Mouse (Mus musculus): ENCODE measurements around the gene Keap1.
"Not testable (repeated sequence)": the region's sequence is repeated elsewhere in the genome, so short reads cannot be mapped to it uniquely, and the experiment has no call there.

Gene Keap1

DNA sequence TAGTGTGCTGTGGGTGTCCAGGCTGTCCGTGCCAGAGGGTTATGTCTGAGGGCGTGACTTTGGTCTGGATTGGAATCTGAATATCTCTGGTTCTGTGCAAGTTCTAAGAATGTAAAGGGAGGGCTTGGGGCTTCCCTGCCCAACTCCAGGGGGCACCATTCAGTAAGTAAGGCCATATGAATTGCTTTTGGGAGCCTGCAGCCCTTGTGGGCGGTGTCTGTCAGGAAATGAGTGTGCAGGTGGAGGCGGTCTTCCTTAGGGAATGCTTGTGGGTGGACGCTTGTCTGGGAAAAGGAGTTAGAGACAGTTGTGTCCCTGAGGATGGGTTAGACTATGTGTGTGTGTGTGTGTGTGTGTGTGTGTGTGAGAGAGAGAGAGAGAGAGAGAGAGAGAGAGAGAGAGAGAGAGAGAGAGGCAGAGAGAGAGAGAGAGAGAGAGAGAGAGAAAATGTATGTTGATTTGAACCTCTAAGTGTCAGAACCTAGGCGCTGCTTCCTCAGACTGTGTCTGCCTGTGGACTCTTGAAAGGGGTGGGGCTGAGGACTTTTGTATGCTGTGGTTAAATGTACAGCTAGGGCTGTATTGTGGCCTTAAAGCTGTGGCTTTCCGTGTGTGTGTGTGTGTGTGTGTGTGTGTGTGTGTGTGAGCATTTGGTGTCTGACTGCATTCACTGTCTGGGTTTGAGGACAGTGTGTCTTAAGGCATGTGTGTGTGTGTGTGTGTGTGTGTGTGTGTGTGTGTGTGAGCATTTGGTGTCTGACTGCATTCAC, 43.2 kb downstream of the Keap1 start:
- not testable (repeated sequence) for DNase-seq (ENCODE audit: low spot score)

GRCm38 (mm10) chr9:21194787-21195493, 44.2 kb downstream of the Keap1 start:
- DNase-seq (ENCODE audit: low spot score): no peak

- no peak for DNase-seq (ENCODE audit: low spot score)
Measured at GRCm38 (mm10) chr9:21193786-21194185, 45.4 kb downstream of the Keap1 start.

DNA sequence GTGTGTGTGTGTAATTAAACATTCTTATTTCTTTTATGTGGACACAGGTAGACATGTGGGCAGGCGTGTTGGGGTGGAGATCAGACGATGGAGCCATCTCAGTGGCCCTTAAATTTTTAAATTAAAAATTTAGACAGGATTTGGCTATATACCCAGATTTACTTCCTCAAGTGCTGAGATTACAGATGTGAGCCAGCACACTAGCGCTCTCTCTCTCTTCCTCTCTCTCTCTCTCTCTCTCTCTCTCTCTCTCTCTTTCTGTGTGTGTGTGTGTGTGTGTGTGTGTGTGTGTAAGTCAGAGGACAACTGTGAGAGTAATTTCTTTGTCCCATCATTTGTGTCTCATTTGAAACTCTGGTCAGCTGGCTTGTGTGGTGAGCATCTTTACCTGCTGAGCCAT, 48.5 kb downstream of the Keap1 start:
- no peak for DNase-seq (ENCODE audit: low spot score)

DNA sequence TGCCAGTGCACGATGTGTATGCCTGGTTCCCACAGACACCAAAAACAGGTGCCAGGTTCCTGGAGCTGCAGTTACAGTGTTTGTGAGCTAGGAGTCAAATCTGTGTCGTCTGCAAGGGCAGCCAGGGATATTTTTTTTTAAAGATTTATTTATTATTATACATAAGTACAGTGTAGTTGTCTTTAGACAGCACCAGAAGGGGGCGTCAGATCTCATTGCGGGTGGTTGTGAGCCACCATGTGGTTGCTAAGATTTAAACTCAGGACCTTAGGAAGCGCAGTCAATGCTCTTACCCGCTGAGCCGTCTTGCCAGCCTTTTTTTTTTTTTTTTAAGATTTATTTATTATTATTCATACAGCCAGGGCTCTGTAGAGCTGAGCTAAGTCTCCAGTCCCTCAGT, 49.3 kb downstream of the Keap1 start:
- DNase-seq (ENCODE audit: low spot score): no peak

DNA sequence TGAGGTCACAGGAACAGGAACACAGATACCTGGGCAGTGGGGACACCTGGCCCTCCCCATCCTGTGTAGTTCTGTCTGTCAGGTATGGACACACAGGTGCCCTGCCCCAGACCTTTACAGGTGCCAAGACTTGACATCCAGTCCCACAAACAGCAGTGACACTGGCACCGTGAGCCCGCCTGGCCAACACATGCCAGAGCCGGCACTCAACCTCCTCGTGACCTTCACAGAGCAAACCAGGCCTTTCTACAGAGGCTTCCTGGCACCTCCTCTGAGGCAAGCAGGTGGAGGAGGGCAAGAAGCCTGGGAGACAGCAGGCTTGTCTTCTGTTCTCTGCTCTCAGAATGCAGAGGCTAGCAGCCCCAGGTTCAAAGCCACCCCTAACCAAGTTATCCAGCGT, 53.7 kb downstream of the Keap1 start:
- DNase-seq (ENCODE audit: low spot score): no peak

DNA sequence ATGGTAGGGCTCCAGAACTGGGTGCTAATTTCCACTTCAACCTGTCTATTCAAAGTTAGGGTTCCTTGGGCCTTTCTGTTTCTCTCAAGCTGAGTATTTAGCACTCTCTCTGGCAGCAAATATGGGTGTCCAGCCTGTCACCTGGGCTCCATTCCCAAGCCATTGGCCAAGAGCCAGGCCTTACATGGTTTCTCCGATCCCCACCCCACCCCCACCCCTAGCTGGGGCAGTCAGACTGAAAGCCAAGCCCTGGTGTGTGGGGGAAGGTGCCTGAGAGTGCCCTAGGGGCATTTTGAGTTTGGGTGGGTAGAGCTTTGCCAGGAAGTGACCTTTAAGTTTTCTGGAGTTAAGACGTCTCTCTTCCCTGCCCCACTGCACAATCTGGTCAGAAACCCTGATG, 54.4 kb downstream of the Keap1 start:
- no peak for DNase-seq (ENCODE audit: low spot score)

GRCm38 (mm10) chr9:21183905-21184413, 55.2 kb downstream of the Keap1 start:
- no peak for DNase-seq (ENCODE audit: low spot score)

DNA sequence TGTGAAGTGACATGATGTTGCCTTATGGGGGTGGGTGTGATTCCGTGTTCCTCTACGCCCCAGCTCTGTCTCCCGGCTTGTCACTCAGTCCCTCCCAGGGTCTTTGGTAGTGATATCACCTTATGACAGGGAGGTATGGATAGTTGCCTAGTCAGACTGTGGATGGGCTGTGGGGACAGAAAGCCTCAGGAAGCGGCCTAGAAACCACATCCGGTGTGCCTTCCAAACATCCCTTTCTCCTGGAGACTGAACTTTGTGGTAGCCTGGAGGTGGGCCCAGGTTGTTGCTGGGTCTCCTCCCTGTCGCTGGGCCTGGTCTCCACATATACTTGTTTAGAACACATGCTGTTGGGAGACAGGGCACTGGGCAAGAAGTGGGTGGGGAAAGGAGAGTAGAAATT, 55.7 kb downstream of the Keap1 start:
- DNase-seq (ENCODE audit: low spot score): no peak

DNA sequence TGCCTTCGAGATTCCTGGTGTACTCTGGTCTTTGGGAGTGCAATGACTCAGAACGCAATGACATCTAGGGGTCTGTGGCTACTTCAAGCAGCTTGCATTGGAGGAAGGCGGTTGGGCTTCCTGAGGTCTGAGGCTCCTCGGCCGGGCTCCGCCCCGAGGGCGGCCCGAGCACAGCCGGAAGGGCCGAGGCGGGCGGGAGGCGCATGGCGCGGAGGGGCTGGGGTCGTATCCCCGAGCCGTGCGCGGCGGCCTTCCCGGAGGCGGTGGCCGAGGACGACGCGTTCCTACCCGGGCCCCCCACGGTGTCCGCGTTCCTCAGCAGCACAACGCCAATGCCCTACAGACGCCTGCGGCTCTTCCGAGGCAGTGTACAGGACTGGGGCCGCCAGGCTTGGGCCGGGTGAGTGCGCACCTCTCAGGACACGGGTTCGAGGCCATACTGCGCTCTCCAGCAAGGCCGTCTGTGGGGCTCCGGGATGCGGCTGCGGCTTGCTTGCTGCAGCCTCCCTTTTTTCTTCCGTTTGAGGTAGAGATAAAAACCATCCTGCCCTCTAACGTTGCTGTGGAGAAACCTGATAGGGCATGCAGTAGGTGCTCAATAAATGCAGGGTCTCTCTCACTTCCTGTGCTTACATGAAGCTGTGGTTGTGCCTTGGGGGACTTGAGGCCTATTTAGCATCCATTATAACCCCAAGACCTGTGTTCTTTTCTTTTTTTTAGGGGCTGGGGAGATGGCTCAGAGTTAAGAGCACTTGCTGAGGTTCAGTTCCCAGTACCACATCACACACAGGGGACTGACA, 57.5 kb downstream of the Keap1 start:
- no peak for DNase-seq (ENCODE audit: low spot score)

DNA sequence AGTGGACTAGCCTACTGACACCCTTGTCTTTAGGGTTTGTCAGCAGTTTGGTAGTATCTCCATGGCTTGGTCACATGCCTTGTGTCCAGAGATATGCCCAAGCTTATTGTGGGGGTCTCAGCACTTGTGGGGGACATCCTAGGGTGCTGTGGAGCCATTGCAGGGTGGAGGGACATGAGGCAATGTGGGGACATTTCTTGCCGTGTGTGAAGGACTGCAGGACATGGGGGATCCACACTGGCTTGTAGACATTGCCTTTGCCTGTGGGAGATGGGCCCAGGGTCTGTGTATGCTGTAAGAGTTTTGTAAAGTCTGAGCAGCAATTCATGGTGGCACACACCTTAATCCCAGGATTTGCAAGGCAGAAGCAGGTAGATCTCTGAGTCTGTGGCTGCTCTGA, 58.3 kb downstream of the Keap1 start:
- no peak for DNase-seq (ENCODE audit: low spot score)

DNA sequence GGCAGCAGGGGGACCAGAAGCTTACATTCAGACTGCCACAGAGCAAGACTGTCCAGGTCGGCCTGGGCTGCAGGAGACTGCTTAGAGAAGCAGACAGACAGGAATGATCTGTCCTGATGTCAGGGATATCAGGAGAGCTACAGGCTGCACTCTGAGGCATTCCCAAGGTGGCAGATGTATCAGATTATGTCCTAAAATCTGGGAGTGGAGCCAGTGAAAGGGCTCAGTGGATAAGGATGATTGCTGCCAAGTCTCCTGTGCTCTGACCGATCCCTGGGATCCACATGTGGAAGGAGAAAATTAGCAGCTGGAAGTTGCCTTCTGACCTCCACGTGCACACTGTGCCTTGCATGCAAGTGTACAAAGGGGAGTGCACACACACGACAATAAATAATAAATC, 58.8 kb downstream of the Keap1 start:
- no peak for DNase-seq (ENCODE audit: low spot score)
